Mouse (Mus musculus): Measurements from ENCODE around the gene Ifngr2.

- TF ChIP-seq POLR2A (IDR thresholded peaks at IDR 0.05; ENCODE audit: extremely low read depth, insufficient read depth, low read length), result no peak
- no peak for TF ChIP-seq CTCF (IDR thresholded peaks at IDR 0.05; ENCODE audit: low read depth, low read length)
Observed at GRCm38 (mm10) chr16:91586244-91586643, 39.4 kb downstream of the Ifngr2 start.

All from liver, adult 2 months (tissue).